Mouse (Mus musculus): ENCODE measurements around the gene Parp3.

Gene Parp3

DNA sequence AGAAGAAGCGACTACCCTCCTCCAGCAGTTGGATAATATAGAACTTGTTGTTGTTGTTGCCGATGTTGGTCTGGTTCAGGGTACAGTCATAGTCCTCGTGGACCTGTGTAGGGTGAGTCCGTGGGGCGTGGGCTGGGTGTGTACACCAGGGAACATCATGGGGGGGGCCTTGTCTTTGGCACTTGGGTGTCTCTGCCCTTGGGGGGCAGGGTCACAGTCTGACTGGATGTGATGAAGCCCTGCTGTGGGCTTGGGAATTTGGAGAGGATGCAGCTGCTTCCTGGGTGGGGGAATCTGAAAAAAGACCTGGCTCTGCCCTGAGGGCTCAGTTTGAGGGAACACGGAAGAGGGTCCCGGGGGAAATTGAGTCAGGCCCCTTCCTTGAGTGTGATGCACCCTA, 1.7 kb downstream of the Parp3 start:
- peak; percentile 46 to 57 for DNase-seq (ENCODE audit: inconsistent age in 2 of 2, low spot score in 1 of 2)

DNA sequence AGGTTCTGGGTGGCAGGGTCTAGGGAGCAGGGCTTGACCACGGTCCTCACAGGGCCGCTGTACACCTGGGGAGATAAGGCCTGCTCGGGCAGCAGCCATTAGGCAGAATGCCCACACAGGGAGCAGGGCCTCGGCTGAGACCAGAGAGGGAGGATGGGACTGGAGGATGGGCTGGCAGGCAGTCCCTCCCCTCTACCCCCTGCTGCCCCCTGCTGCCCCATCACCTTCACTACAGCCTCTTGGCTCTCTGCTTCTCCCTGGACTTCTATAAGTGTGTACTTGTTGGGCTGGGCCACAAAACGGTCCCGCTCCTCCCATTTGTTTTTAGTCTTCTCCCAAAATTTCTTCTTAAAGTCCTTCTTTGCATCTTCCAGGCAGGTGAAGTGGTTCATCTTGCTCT, 2.3 kb downstream of the Parp3 start:
- peak; percentile 78 to 91 for DNase-seq (ENCODE audit: inconsistent age in 2 of 2, low spot score in 1 of 2)

DNA sequence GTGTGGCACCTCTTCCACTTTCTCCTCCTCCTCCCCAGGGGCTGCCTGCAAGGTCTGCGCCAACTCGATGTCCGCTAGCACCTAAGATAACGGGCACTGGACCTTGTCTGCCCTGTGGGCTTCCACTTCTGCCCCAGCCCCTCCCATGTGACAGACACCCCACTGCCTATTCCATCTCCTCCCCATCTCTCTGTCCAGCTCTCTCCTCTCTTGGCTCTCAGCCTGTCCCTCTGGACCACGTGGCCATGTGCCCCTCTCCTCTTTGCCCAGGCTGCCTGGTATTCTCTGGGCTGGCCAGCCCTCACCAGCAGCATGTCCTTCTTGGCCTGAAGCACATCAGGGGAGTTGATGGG, 3.0 kb downstream of the Parp3 start:
- peak; percentile 34 to 52 for DNase-seq (ENCODE audit: inconsistent age in 2 of 2, low spot score in 1 of 2)

DNA sequence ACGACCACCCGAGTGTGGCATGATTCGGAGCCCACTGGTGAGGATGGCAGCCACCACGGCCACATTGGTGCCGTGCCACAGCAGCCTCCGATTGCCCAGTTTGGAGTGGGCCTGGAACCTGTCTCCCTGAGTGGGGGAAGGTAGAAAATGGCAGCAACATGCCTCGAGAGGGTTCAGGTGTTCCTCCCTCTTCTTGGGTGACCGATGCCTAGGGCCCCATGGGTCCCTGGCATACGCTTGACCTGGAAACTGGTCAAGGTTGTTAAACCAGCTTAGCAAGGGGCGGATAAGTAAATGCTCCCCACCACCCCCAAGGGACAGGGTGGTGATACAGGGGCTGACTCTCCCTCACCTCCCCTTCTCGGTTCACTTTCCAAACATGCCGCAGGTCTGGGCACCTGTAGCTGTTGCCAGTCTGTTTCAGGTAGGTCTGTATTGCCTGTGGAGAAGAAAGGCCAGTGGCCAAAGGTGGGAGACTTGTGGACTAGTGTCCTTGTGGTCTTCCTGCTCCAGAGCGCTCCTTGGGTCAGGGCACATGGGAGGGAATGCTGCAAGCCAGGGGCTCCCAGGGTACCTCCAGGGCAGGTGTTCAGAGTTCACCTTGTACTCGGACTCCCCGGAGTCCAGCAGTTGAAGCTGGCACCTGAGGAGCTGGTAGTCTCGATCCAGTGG, 3.5 kb downstream of the Parp3 start:
- DNase-seq (ENCODE audit: inconsistent age in 2 of 2, low spot score in 1 of 2): peak in 1 of 2 experiments; percentile 39

DNA sequence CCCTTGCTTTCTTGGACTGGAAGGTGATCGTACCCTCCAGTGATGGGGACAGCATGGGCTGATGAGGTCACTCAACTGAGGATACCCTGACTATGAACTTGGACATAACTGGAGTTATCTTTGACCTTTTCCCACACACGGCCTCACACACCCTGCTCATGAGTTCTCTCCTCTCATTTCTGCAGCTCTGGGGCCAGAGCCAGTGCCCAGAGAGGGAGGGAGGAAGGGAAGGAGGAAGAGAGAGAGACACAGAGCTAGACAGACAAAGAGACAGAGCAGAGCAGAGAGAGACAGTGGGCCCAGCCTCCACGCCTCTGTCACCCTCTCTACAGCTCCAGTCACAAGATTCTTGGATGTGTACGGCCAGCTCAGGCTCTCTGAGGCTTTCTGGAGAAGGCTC, 4.4 kb downstream of the Parp3 start:
- DNase-seq (ENCODE audit: inconsistent age in 2 of 2, low spot score in 1 of 2): peak in 1 of 2 experiments; percentile 17

DNA sequence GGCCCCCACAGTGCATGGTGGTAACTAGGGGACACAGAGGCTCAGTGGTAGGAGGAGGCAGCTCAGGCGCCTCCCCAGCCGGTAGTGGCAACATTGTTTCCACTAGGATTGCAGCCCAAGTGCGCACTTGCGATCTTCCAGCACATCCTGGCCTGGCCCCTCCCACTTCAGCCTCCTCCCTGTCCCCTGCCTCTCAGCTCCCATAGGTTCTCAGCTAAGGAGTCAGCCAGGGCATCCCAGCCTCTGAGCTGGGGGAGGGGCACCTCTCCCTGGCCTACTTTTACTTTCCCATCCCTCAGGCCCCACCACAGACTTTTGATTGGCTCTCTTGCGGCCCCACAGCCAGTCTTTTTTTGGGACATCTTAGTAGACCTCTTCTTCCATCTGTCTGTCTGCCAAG, 4.9 kb downstream of the Parp3 start:
- DNase-seq (ENCODE audit: inconsistent age in 2 of 2, low spot score in 1 of 2): peak; percentile 71 to 73

DNA sequence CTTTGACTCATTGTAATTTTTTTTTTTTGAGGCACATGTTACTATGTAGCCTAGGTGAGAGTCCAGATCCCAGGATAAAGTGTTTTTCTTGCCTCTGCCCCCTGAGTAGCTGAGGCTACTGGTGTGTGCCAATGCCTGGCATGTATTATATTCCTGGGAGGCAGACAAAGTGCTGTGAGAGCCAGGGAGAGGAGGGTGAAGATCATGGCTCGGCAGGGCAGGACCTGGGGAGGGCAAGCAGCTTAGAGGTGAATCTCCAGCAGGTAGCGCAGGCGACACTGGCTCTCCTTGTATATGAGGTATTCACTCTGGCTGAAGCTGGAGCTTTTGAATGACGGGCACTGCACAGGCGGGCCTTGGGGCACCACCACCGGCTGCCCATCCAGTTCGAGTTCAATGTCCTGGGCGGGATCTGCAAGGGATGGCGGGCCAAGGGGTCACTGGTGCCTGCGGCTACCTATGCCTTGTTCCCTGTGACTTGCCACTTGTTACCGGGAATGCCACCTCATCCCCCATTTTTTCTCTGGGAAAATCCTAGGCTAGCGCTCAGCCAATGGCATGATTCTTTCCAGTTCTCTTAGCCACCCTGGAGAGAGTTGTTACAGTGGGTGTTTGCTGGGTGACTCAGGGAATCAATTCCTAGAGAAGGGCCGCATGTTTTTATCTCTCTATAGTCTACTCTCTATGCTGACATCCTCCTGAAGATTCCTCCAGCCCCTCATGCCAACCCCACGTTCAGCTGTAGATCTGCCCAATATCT, 5.6 kb downstream of the Parp3 start:
- peak; percentile 15 to 23 for DNase-seq (ENCODE audit: inconsistent age in 2 of 2, low spot score in 1 of 2)

DNA sequence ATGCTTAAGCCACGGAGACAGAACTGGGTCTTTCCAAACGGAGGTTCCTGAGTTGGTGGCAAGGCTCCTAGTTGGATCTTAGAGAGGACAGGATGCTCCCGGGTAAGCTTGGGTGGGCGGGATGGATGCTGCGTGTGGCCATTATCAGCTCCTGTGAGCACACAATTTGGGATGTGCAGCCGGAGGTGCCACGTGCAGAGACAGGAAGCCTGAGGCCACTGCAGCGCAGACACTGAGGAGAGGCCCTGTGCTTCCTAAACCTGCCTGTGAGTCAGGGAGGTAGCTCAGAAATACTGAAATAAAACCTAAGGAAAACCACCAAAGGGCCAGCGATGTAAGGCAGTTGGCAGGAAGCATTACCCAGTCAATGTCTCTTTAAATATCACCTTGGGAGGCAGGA, 7.0 kb downstream of the Parp3 start:
- peak in 1 of 2 experiments; percentile 3 for DNase-seq (ENCODE audit: inconsistent age in 2 of 2, low spot score in 1 of 2)

DNA sequence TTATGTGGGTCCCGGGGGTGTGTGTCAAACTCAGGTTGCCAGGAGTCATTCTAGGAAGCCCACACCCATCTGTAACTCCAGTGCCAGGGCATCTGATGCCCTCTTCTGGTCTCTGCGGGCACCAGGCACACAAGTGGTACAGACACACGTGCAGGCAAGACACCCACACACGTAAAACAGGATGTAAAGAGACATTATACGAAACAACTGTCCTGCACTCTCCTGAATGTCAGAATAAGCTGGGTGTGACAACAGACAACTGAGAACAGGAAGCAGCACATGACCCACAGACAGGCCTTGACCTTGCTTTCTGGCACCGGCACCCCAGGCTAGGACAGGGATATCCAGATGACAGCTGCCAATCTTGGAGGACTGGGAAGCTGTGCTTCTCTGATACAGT, 7.4 kb downstream of the Parp3 start:
- DNase-seq (ENCODE audit: inconsistent age in 2 of 2, low spot score in 1 of 2): peak in 1 of 2 experiments; percentile 41

DNA sequence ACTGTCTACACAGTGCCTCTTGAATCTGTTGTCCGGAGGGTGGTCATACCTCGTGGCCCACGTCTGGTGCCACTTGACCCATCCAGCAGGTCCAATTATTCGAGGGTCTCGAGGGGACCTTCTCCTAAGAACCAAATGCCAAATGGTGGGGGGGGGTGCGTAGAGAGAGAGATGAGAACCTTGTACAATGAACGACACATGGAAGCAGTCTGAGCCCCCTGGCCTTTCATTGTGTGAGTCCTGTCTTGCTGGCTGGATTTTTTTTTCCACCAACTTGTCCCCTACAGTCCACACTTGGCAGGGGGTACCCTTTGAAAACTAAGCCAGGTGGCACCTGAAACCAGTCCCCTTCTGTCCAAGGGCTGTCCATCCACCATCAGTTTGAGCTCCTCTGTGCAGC, 9.0 kb downstream of the Parp3 start:
- DNase-seq (ENCODE audit: inconsistent age in 2 of 2, low spot score in 1 of 2): peak in 1 of 2 experiments; percentile 16

DNA sequence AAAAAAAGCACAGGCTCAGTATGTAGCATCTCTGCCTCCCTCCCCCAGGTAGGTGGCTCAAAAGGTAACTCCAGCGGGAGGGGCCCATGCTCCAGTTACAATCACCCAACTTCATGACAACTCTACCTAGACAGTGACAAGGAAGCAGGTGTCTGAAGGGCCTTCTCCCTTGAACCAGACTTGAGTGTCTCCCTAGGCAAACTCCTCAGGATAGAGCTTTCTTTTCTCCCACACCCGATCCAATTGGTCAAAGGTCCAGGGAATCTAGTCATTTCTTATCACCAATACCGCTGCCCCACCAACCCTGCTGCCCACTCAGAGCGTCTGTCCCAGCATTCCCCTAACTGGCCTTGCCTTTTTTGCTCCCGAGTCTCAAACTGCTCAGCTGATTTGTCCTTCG, 10.0 kb downstream of the Parp3 start:
- no peak for DNase-seq (ENCODE audit: inconsistent age in 2 of 2, low spot score in 1 of 2)

DNA sequence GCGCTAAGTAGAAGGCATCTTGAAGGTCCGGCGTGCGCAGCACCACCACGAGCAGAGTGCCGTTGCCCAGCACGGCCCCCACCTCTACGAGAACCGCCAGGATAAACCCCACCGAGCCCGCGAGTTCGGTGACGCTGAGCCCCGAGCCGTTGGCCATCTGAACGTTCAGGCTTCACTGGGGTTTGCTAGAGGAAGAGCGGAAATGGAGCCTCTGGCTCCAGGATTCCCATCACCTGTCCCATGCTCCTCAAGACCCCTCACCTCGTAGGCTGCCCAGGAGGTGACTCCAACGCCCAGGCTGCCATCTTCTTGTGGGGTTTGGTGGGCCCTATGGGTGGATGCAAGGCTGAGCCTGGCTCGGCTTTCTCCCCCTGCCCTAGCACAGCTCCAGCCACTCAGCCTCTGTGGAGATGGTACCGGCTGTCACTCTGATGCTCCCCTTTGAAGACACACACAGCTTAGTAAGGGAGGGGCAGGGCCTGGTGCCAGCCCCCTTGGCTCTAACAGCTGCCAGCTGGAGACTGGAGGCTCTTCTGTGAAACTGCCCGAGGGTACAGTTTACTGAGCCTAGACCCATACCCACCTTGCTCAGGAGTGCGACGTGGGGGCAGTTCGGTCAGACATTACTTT, 11.1 kb downstream of the Parp3 start, which contains the start of gene Gpr62:
Gene Gpr62 (minus strand): TSS at position 368 of the 630 bp plus-strand sequence.
- no peak for DNase-seq (ENCODE audit: inconsistent age in 2 of 2, low spot score in 1 of 2)

DNA sequence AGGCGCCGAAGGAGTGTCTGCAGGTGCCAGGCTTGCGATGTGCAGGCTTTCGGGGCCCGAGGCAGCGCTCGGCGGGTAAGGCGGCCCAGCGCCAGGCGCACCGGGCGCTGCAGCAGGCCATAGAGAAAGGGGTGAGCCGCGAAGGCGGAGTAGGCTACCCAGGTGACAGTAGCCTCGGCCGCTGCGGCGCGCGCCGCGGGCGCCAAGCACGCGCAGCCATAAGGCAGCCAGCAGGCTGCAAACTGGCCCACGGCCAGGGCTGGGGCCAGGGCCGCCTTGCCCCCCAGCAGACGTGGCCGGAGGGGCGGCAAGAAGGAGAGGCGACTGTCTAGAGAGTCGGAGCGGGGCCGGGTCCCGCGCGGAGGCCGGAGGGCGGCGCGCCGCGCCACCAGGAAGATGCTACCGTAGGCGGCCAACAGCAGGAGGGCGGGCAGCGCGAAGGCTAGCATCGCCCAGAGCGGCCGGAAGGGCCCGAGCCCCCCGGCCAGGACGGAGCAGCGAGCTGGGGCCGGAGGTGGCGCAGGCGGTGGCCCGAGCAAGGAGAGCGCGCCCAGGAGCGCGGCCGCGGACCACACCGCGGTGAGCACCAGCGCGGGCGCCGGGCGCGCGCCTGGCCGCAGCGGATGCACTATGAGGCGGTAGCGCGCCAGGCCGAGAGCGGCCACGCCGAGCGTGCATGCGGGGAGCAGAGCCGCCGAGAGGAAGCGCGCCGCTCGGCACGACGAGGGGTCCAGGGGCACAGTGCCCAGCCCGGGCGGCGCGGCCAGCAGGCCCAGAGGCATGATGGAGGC, 11.8 kb downstream of the Parp3 start:
- DNase-seq (ENCODE audit: inconsistent age in 2 of 2, low spot score in 1 of 2): peak; percentile 56 to 76

DNA sequence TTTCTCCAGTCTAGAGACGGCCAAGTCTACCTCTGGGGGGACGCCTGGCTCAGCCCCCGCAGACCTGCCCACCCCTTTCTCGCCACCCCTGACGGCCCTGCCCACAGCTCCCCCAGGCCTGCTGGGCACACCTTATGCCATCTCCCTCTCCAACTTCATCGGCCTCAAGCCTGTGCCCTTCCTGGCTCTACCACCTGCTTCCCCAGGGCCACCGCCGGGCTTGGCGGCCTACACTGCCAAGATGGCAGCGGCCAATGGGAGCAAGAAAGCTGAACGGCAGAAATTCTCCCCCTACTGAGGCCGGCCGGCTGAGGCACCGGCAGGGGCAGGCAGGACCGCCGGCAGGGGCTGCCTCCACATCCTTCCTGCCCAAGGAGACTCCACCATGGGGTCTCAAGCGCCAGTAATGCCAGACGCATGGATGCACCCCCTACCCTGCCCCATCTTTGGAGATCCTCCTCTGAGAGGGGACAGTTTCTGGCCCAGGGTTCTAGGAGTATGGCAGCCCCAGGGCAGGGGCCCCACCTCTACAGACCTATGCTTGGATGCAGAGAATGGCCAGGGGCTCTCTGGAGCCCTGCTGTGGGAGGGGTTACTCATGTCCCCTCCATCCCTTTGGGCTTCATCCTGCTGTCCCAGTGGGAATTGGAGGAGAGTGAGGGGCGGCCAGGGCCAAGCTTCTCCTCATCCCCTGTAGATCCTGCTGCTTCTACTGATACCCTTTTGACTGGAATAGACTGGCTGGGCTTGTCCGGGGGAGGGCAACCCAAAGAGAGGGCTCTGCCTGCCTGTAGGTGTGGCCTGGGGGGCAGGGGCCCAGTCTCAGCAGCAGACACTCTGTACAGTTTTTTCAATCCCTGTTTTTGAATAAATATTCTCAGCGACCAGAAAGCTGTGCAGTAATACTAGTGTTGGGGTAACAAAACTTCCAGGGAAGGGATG, 13.4 kb downstream of the Parp3 start:
- DNase-seq (ENCODE audit: inconsistent age in 2 of 2, low spot score in 1 of 2): no peak

DNA sequence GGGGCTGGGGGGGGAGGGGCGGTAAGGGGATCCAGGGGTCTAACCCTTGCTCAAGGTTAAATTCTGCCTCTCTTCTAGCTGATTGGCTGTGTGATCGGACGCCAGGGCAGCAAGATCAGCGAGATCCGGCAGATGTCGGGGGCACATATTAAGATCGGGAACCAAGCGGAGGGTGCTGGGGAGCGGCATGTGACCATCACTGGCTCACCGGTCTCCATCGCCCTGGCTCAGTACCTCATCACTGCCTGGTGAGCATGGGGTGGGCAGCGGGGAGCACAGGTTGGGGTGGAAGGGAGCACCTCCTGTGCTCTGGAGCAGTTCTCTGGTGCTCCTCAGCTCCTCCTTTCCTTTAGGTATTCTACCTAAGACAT, 14.3 kb downstream of the Parp3 start:
- no peak for DNase-seq (ENCODE audit: inconsistent age in 2 of 2, low spot score in 1 of 2)

DNA sequence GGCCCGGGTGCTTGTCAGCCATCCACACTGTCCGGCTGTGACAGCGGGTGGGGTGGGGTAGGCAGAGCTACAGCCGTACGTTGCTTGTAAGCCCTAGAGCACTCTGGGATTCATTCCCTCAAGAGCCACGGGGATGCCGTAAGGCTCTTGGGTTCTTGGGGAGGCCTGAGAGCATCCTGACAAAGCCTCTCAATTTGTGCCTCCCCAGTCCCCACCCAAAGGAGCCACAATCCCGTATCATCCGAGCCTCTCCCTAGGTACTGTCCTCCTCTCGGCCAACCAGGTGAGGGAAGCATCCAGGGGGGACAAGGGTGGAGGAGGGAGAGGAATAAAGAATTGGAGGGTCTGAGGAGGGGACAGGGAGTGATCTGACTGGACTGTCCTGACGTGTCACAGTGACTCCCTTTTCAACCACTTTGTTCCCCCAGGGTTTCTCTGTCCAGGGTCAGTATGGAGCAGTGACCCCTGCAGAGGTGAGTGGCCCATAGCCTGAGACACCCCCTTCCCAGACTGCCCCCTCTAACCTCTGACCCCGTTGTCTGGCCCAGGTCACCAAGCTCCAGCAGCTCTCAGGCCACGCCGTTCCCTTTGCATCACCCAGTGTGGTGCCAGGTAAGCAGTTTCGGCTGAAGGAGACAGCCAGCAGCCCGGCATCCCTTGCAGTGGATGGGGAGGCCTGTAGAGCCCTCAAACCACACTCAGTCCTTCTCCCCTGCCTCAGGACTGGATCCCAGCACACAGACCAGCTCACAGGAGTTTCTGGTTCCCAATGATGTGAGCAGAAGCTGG, 14.9 kb downstream of the Parp3 start:
- DNase-seq (ENCODE audit: inconsistent age in 2 of 2, low spot score in 1 of 2): no peak

DNA sequence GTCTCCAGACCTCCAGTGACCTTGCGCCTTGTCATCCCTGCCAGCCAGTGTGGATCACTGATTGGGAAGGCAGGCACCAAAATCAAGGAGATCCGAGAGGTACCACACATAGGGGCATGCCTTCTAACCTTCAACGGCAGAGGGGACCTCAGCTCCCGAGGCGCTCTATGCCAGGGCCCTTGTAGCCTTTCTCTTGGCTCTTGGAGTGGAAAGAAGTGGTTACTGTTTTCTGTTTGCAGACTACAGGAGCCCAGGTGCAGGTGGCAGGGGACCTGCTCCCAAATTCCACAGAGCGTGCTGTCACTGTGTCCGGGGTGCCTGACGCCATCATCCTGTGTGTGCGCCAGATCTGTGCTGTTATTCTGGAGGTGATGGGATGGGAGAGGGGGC, 15.7 kb downstream of the Parp3 start:
- DNase-seq (ENCODE audit: inconsistent age in 2 of 2, low spot score in 1 of 2): no peak

DNA sequence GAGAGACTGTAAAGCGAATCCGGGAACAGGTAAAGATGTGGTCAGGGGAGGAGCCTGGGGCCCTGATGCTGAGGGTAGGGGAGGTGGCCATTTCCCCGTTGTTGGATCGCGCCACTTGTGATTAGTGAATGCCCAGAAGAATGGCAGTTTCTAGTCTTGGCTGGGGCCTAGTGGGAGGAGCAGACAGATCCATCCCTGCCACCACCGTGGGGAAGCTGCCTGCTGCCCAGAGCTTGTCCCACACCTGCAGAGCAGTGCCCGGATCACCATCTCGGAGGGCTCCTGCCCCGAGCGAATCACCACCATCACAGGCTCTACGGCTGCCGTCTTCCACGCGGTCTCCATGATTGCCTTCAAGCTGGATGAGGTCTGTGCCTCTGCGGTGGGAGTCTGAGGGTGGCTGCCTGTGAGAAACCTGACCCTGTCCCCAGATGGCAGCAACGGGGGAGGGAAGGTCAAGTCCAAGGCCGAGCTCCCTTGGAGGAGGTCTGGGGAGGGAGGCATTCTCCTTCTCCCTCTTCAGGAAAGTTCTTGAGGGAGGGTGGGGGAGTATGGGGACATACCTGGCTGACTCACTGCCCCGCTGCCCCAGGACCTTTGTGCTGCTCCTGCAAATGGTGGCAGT, 16.2 kb downstream of the Parp3 start:
- DNase-seq (ENCODE audit: inconsistent age in 2 of 2, low spot score in 1 of 2): no peak

DNA sequence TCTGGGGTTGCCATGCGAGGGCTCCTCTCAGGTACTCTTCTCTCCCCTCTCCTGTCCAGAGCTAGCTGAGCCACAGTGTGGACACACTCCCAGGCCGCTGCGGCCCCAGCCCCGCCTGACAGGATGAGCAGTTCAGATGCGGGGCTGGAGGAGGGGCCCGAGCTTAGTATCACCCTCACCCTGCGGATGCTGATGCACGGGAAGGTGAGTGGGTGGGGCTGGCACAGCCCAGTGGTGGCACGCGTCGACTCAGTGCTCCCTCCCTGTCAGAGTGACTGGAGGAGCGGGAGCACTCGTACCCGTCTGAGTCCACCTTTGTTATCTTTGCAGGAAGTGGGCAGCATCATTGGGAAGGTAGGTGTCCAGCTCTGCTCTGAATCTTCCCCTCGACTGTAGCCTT, 16.8 kb downstream of the Parp3 start:
- DNase-seq (ENCODE audit: inconsistent age in 2 of 2, low spot score in 1 of 2): no peak
